Mouse (Mus musculus) mesoderm, embryonic 11.5 days (tissue): ENCODE data around the gene Fscb.

Experiments used
- DNase-seq: peaks from one replicate; pipeline ENCODE4 v3.0.0-alpha.2; 2012; ENCODE audit warnings: low read depth, low spot score

Gene Fscb

DNA sequence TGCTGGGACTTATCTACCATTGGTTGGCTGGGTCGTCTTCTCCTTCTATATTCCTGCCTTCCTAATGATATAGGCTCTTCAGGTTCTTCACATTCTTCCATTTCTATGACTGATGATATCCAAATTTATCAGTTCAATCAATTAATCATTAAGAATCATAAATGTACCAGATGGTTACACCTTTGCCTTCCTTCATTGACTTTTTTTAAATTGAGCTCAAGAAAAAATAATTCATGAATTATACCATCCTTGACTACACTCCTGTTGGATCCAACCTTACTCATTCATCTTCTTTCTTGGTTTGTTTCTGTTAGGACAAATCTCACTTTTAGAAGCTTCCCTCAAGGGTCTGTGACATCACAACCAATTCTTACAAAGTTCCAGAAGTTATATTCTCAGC lies at the start of gene Fscb:
Fscb (minus strand) TSS at position 101 of the 400 bp plus-strand sequence.
- no peak for DNase-seq

DNA sequence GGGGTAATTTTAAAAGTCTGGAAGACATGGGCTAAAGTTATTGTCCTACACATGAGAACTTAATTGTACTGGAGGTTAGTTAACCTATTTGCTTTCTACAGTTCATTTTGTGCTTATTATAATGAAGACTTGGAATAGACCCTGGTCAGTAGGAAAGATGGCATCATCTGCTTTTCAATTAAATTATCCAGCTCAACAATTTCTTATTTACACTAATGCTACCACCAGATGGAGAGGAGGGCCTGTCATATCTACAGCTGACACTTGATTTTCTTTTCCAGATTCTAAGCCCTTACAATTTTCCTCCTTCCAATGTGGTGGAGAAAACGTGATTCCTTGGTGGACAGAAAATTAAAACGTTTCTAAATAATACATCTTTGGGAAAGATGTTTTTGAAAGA lies 42.3 kb upstream of the Fscb start:
- DNase-seq, result no peak

GRCm38 (mm10) chr12:64513439-64513838 lies 38.9 kb upstream of the Fscb start:
- no peak for DNase-seq

DNA sequence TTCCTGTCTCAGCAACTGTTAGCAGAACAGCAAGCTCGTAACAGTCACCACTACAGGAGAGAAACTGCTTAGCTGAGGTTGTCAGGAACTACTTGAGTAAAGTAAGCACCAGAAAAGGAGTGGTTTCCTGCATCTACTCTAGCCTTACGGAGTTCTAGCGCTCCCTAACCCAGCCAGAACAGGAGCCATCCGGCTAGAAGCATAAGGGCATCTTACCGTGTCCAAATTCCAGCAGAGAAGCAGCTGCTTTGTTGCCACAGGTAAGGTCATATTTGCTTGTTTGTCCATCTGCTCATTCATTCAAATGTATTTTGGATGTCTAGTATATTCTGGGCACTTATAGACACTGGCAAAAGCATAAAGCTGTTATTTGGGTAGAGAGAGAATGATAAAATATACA lies 23.2 kb upstream of the Fscb start:
- no peak for DNase-seq

DNA sequence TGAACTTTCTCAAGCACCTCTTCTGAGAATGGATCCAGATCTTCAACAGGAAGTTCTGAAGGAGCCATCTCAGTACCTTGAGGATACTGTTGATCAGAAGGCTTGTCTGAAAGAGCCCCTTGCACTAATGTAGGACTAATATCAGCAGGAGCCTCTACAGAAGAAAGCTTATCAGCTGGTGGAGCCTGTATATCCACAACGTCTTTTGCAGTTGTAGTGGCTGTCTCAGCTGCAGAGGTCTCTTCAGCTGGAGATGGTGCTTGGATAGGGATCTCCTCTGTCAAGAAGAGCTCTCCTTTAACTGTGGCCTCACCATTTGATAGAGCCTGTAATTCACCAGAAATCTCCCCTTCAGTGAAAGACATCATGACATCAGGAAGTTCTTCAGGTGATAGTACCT lies 875 bp downstream of the Fscb start:
- DNase-seq, result no peak

GRCm38 (mm10) chr12:64473136-64473535 lies 1.4 kb downstream of the Fscb start:
- no peak for DNase-seq

GRCm38 (mm10) chr12:64455228-64455627 lies 19.3 kb downstream of the Fscb start:
- DNase-seq, result no peak

DNA sequence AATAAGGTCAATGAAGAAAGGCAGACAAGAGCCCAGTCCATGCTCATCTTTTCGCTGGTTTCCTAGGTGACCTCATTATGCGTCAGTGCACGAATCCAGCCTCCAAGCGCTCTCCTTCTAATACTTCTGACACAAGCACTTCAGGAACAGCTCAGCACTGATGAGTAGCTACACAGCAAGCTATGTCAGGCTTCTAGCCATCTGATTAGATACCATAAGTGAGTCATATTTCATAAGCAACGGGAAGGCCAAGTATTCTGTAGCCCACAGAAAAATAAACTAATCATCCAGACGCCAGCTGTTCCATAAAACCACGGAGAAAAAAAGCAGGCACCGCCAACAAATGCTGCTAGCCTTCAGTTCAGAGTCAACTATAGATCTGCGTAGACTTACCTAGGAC lies 24.6 kb downstream of the Fscb start:
- no peak for DNase-seq

- DNase-seq, result no peak
Observed at GRCm38 (mm10) chr12:64436675-64437074, 37.8 kb downstream of the Fscb start.
